Mouse (Mus musculus) adrenal gland, postnatal 14 days (tissue): ENCODE data around the gene Tbc1d10c. TPM values are rescaled to one million over a fixed set of nuclear protein-coding genes. Genes with fewer than 3 reads are reported as not detected.

ENCODE experiments used
- DNase-seq: peaks from one replicate; pipeline ENCODE4 v3.0.0; 2021; ENCODE audit warnings: mixed read lengths
- total RNA-seq: library from RNA; stranded (reverse); gene quantifications from 2 replicates; pipeline ENCODE4 v1.2.3, GENCODE M21; 2021

The Tbc1d10c gene
- total RNA-seq, 1 experiment from 2014 or later = 1.9 TPM

- peak; percentile 97 for DNase-seq
Observed at GRCm38 (mm10) chr19:4162646-4163542, 28.2 kb downstream of the Tbc1d10c start, which contains the start of gene Rps6kb2. TSS of gene Rps6kb2 (minus strand) at chr19:4163354.

- no peak for DNase-seq
Observed at GRCm38 (mm10) chr19:4159049-4159448, 32.0 kb downstream of the Tbc1d10c start.

GRCm38 (mm10) chr19:4156771-4157170, 34.3 kb downstream of the Tbc1d10c start:
- DNase-seq = no peak

- no peak for DNase-seq
Observed at GRCm38 (mm10) chr19:4156073-4156579, 35.0 kb downstream of the Tbc1d10c start.

GRCm38 (mm10) chr19:4155223-4156072, 35.6 kb downstream of the Tbc1d10c start:
- DNase-seq = no peak

DNA sequence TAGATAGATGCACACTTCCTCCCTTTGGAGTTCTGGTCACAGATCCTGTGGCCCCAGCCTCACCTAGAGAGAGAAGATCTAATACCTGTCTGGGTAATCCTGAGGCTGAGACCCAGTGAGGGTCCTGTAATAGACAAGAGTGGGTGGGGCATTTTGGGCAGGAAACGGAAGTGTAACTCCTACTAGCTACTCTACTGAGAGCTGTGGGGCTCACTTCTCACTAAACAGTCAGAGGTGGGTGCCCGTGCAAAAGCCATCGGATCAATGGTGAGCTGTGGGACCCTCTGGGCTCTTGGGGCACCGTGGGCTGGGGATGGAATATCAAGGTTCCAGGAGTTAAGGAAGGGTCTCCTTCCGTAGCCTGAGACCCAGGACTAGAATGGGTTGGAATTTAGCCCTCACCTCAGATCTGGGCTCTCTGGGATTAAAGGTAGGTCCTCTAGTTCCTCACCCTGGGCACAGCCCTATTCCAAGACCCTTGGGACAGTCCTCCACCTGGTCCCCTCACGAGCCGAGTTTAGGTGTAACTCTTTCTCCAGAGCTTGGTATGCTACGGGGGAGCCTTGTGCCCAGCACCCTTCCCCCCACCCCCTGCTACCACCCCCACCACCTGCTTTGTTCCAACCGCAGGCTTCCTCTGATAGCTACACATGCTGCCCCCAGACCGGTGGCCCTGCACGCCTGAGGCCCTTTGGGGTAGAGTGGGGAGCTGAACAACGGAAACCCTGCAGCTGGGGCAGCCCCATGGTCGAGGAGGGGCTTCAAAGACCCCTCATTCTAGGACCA, 36.5 kb downstream of the Tbc1d10c start:
- no peak for DNase-seq

- DNase-seq = peak; percentile 67
Observed at GRCm38 (mm10) chr19:4153232-4153654, 37.8 kb downstream of the Tbc1d10c start, which contains the start of gene Ptprcap. TSS of gene Ptprcap (plus strand) at chr19:4153604.

GRCm38 (mm10) chr19:4152445-4153231, 38.4 kb downstream of the Tbc1d10c start:
- no peak for DNase-seq

DNA sequence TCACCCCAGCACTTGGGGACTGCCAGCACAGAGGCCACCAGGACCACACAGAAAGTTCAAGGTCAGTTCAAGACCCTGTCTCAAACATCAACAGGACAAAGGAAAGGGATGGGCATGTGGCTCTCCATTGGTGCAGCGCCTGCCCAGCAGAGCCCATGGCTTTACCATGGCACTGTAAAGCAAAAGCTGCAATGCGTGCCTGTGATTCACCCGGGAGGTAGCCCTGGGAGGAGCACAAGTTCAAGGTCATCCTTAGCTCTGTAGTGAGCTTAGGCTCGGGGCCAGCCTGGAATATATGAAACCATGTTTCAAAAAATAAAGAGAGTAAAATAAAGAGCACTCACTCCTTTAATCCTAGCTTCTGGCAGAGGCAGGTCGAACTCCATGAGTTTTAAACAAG, 39.2 kb downstream of the Tbc1d10c start:
- no peak for DNase-seq

DNA sequence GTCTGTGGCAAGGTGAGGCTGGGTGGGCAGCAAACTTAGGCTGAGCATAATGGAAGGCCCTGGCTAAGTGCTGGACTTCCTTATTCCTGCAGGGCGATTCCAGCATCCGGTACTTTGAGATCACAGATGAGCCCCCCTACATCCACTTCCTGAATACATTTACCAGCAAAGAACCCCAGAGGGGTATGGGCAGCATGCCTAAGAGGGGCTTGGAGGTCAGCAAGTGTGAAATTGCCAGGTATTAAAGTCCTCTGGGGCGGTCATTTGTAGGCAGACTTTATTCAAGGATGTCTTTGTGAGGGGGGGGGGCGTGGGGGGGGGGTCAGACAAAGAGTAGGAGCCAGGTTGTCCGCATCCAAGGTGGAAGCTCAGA, 39.6 kb downstream of the Tbc1d10c start:
- DNase-seq = no peak

GRCm38 (mm10) chr19:4150567-4151487, 40.3 kb downstream of the Tbc1d10c start:
- DNase-seq = no peak

DNA sequence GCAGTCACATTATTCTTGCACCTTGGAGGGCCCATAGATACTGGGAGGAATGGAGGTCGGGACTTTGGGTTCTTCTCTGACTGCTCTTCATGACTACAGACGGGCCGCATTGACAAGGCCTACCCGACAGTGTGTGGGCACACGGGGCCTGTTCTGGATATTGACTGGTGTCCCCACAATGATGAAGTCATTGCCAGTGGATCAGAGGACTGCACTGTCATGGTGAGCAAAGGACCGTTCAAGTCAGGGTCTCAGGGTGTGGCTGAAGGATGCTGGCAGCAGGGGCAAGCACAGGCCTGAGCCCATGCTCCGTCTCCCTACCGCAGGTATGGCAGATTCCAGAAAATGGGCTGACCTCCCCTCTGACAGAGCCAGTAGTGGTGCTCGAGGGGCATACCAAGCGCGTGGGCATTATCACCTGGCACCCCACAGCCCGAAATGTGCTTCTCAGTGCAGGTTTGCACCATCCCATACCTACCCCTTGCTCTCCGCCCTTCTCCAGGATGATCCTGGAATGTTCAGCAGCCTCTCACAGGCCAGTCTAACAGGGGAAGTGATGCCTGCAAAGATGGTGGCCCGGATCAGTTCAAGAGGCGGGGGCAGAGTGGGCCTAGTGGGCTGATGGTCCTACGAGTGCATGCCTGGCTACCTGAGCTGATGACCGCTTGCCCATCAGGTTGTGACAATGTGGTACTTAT, 41.2 kb downstream of the Tbc1d10c start:
- no peak for DNase-seq

DNA sequence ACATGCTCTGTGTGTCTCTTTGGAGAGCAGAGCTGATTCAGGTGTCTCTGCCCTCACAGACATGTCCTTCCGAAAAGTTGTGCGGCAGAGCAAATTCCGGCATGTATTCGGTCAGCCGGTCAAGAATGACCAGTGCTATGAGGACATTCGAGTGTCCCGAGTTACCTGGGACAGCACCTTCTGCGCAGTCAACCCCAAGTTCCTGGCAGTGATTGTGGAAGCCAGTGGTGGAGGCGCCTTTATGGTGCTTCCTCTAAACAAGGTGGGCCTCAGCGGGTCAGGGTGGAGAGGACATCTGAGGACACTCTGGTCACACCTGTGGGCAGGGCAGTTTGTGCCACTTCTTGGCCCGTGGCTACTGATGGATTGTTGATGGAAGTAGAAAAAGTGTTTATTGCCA, 41.8 kb downstream of the Tbc1d10c start:
- DNase-seq = no peak

- no peak for DNase-seq
Observed at GRCm38 (mm10) chr19:4148819-4149218, 42.3 kb downstream of the Tbc1d10c start.

- peak; percentile 99 for DNase-seq
Observed at GRCm38 (mm10) chr19:4148491-4148806, 42.6 kb downstream of the Tbc1d10c start, which contains the start of gene Coro1b. TSS of gene Coro1b (plus strand) at chr19:4148619.

DNA sequence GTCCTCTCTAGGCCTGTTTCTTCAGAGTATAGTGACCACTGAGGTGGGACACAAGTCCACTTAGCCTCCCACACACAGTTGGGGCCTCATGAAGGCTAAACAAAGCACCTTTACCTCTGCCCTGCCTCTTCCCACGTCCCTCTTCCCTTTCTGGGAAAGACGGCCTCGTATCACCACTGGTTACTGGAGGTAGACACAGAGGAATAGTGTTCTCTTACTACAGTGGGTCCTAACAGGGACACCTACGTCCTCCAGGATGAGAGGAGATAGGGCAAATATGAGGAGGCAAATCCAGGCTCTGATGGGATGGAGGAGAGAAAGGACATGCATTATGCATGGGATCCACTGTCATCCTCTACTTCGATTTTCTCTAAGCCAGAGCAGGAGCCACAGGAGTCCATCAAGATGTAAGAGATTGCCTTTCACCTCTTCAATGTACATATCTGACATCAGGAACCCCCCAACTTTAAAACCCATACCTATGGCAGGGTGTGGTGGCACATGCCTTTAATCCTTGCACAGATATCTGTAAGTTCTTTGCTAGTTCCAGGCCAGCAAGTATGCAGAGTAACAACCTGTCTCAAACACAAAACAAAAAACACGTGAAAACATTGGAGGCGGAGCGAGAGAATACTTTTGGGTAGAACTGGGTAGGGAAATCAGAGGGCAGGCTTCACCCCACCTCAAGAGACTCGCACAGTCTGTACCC, 43.1 kb downstream of the Tbc1d10c start:
- no peak for DNase-seq

DNA sequence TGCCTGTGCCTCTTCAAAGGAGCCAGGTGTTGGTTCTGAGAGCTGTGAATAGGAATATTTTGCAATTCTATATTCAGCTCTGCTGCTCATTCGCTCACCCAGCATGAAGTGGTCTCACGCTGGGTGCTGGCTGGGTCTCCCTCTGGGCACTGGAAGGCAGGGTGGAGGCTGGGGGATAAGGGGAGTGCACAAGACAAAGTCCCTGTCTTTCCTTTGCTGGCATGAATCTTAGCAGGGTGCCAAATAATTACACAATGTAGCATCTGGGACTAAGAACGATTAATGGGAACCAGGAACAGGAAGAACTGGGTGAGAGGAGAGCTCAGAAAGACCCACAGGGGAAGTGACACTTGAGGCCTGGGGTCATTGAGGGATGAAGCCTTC, 44.1 kb downstream of the Tbc1d10c start:
- DNase-seq = no peak

GRCm38 (mm10) chr19:4146366-4147021, 44.6 kb downstream of the Tbc1d10c start:
- DNase-seq = no peak
